Mouse (Mus musculus) liver, embryonic 14.5 days (tissue): ENCODE results near the gene Cacng1. TPM values are rescaled to one million over a fixed set of nuclear protein-coding genes. Genes with fewer than 3 reads are reported as not detected.

ENCODE experiments used
- ATAC-seq: fragments of 200-750 bp; cut with Nextera tagmentation; 2 replicates; pipeline ENCODE4 v1.8.0; 2017; ENCODE audit warnings: moderate number of reproducible peaks, mild to moderate bottlenecking, moderate library complexity; ENCODE audit not compliant: insufficient read depth
- DNase-seq, 3 experiments: peaks; one replicate each; pipeline ENCODE4 v3.0.0-alpha.2; 2012 to 2013; ENCODE audit warnings: low read depth in 3 of 3, low spot score in 3 of 3
- H3K27ac ChIP-seq: fragments of 300-500 bp; sonication (generic); 2 replicates; pipeline ENCODE4 v1.5.1; 2014; ENCODE audit warnings: moderate library complexity, mild to moderate bottlenecking, control low read depth, inconsistent platforms
- H3K27me3 ChIP-seq: fragments of 300-500 bp; sonication (generic); 2 replicates; pipeline ENCODE4 v1.6.1; 2014; ENCODE audit warnings: mild to moderate bottlenecking, low read length, moderate library complexity; ENCODE audit not compliant: control insufficient read depth, insufficient read depth
- H3K36me3 ChIP-seq: fragments of 300-500 bp; sonication (generic); replicated peaks from 2 replicates; pipeline ENCODE4 v1.6.1; 2014; ENCODE audit warnings: low read depth; ENCODE audit not compliant: control insufficient read depth, insufficient read depth
- H3K4me1 ChIP-seq, 2 experiments: fragments of 200-500 bp in 1 of 2; fragments of 300-500 bp in 1 of 2; sonication (generic) in 1 of 2; replicated peaks; 2 replicates each; pipeline ENCODE4 v1.6.1; 2012 to 2014; ENCODE audit warnings: antibody characterized with exemption in 1 of 2, inconsistent platforms in 1 of 2, low read length in 1 of 2; ENCODE audit not compliant: control insufficient read depth in 2 of 2, insufficient read depth in 2 of 2
- H3K4me2 ChIP-seq: fragments of 300-500 bp; sonication (generic); 2 replicates; pipeline ENCODE4 v1.6.1; 2014; ENCODE audit warnings: low read depth, mild to moderate bottlenecking, control low read depth, moderate library complexity
- H3K4me3 ChIP-seq, 2 experiments: fragments of 200-500 bp in 1 of 2; fragments of 300-500 bp in 1 of 2; sonication (generic) in 1 of 2; 2 replicates each; pipeline ENCODE4 v1.5.1; 2012 to 2014; ENCODE audit warnings: low read depth in 2 of 2, low read length in 2 of 2, mild to moderate bottlenecking in 2 of 2, control low read depth in 1 of 2, inconsistent platforms in 1 of 2, moderate library complexity in 1 of 2; ENCODE audit not compliant: insufficient read depth in 1 of 2
- H3K9ac ChIP-seq: fragments of 300-500 bp; sonication (generic); replicated peaks from 2 replicates; pipeline ENCODE4 v1.6.1; 2014; ENCODE audit warnings: mild to moderate bottlenecking, control low read depth, moderate library complexity
- H3K9me3 ChIP-seq: fragments of 300-500 bp; sonication (generic); 2 replicates; pipeline ENCODE4 v1.6.1; 2016; ENCODE audit warnings: low read length, mixed read lengths; ENCODE audit not compliant: control insufficient read depth
- CTCF ChIP-seq: IDR thresholded peaks from 2 replicates; pipeline ENCODE4 v1.5.1; 2016; ENCODE audit warnings: antibody characterized with exemption, low read depth, control low read depth
- EP300 ChIP-seq: IDR thresholded peaks from 2 replicates; pipeline ENCODE4 v1.6.1; 2016; ENCODE audit warnings: antibody characterized with exemption, low read depth
- WGBS: fragments of 180-500 bp; shearing (Covaris S2); extraction: QIAGEN DNeasy Blood & Tissue Kit; methylation state at CpG from one replicate; pipeline ENCODE4 v1.1.7; 2014; ENCODE audit not compliant: insufficient replicate concordance; 5-methylcytosine and 5-hydroxymethylcytosine counted together
- polyA plus RNA-seq, 2 experiments: library from polyadenylated mRNA; depleted of rRNA in 1 of 2; stranded (reverse) in 1 of 2; unstranded in 1 of 2; fragments of >200 nt; fragmentation: Nextera tagmentation in 1 of 2; extraction: Ambion mirVana in 1 of 2; gene quantifications; 2 replicates each; pipeline versions ENCODE4 v1.2.1 to v1.2.3; 2012 to 2014

Gene Cacng1
- polyA plus RNA-seq, 2 experiments, result not detected

DNA sequence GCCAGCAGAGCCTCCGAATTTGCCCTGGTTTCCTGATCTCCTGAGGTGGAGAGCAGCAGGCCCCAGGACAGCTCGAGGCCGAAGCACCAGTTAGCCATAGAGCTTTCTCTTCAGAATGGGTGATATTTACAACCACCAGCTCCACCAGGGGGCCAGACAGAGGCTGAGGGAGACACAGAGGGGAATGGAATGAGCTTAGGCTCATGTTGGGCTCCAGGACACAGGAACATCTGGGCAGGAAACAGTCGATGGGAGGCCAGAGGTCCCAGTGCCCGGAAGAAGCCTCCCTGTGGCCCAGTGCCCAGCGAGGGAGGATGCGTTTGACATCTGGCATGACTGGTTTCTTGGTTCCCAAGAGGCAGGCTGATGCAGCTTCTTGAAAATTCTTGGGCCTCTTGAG lies 17.8 kb upstream of the Cacng1 start:
- H3K4me1 ChIP-seq, result no peaks in the 10 kb centered on the region
- H3K36me3 ChIP-seq, result no peaks in the 10 kb centered on the region
- 52% methylated on average over 7 of the region's 7 CpGs for WGBS
- no peak; the same call in 1 of the 2 replicates for TF ChIP-seq CTCF
- no peak for TF ChIP-seq EP300
- H3K27ac ChIP-seq, result no peak overlapping the region
- no peaks in the 10 kb centered on the region for H3K9me3 ChIP-seq
- no peak overlapping the region for H3K9ac ChIP-seq
- no peaks in the 10 kb centered on the region for H3K27me3 ChIP-seq
- no peak overlapping the region for H3K4me2 ChIP-seq
- no peak overlapping the region for H3K4me3 ChIP-seq
- DNase-seq, result no peak
- ATAC-seq, result no peak

DNA sequence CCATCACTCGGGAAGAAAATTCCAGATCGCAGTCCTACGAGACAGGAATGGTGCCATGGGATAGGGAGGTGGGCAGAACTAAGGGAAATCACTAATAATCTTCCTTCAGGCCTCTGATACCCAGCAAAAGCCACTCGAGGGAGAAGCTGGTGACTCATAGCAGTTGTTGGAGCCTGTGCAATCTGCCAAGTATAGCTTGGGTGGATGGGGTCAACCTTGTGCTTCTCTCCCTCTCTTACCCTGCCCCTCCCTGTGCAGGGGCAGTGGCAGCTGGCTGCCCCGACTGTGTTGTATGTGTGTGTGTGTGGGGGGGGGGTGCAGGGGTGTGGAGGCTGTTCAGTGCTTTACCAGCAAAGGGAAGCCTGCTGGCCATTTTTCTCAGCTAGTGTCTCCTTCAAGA lies 15.2 kb upstream of the Cacng1 start:
- H3K36me3 ChIP-seq, result no peaks in the 10 kb centered on the region
- no peaks in the 10 kb centered on the region for H3K4me1 ChIP-seq
- no peak overlapping the region for H3K4me3 ChIP-seq
- ATAC-seq (no peak), DNase-seq (no peak)
- H3K9ac ChIP-seq, result no peak overlapping the region
- H3K9me3 ChIP-seq, result no peaks in the 10 kb centered on the region
- no peak overlapping the region for H3K4me2 ChIP-seq
- H3K27me3 ChIP-seq, result no peaks in the 10 kb centered on the region
- TF ChIP-seq EP300, result no peak
- TF ChIP-seq CTCF, result no peak
- WGBS, result 52% methylated on average over 5 of the region's 5 CpGs
- H3K27ac ChIP-seq, result no peak overlapping the region

DNA sequence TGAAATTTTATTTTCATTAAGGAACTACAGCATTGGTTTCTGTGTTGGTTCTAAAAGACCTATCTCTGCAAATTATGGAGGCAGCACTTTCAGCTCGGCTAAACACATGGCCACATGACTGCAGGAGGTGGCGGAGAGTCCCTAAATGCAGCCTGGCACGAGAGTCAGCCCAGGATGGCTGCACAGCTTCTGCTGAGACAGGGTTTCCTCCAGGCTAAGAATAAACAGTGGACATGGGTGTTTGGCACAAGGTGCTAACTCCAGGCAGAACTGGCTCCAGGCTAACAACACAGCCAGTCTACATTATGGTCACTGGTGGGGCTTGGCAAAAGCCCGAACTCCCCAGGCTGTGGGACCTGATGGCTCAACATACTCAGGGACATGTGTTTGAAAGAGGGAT lies 14.6 kb upstream of the Cacng1 start:
- Histone ChIP-seq H3K36me3 (no peaks in the 10 kb centered on the region), H3K4me1 (no peaks in the 10 kb centered on the region), H3K27me3 (no peaks in the 10 kb centered on the region), H3K4me2 (no peak overlapping the region), H3K27ac (no peak overlapping the region), H3K9ac (no peak overlapping the region), H3K4me3 (no peak overlapping the region), H3K9me3 (no peaks in the 10 kb centered on the region)
- WGBS, result 57% methylated on average over 4 of the region's 4 CpGs
- no peak for TF ChIP-seq EP300
- no peak for TF ChIP-seq CTCF
- ATAC-seq, result no peak
- no peak for DNase-seq

DNA sequence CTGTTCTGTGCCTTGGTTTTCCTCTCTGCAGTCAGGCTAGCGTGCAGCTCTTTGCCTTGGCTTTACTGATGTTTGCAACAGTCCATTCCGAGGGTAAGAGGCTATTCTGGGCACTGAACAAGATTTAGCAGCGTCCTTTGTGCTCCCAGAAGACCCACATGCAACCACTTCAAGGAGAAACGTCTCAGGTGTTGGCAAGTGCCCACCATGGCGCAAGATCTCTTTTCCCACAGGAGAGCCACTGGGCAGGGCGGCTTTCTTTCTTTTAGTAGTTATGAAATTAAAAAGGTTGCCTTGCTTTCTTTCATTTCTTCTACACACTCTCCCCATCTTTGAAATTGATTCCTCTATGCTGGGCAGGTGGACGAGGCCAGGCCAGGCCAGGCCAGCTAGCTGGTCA lies 12.8 kb upstream of the Cacng1 start:
- Histone ChIP-seq H3K9ac (no peak overlapping the region), H3K4me2 (no peak overlapping the region), H3K4me1 (no peaks in the 10 kb centered on the region), H3K9me3 (no peaks in the 10 kb centered on the region), H3K4me3 (no peak overlapping the region), H3K27me3 (no peaks in the 10 kb centered on the region), H3K27ac (no peak overlapping the region), H3K36me3 (no peaks in the 10 kb centered on the region)
- DNase-seq, result no peak
- ATAC-seq, result no peak
- 57% methylated on average over 7 of the region's 7 CpGs for WGBS
- TF ChIP-seq CTCF (no peak), EP300 (no peak)

DNA sequence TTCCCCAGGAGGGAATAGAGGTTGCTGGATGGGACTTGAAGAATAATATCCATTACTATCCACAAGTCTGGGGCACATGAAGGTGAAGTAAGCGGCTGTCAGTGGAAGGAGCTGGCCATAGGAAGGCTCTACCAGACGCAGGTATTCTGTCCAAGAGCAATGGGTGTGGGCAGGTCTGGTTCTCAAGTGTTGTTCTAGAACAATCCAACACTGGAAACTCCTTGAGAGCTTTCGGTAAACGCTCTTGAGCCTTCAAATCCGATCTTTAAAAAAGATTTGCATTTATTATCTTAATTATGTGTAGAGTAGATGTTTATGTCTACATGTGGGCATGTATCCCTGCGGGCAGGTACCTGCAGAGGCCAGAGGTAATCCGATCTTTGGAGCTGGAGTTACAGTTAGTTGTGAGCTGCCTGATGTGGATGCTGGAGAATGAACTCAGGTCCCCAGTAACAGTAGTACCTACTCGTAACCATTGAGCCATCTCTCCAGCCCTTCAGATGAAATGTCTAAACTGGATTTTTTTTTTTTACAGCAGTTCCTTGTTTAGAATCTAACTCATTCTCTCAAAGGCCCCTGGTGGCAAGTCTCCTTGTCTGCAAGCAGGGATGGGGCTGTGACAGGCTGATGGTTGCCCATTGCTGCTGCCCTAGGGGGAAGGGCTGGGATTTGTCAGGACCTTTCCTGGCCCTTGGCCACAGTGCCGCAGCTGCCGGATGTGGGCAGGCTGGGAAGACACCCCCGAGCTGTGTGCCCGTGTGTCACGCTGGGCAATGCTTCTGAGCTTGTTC lies 11.9 kb upstream of the Cacng1 start:
- no peak overlapping the region for H3K4me2 ChIP-seq
- no peaks in the 10 kb centered on the region for H3K9me3 ChIP-seq
- no peak overlapping the region for H3K9ac ChIP-seq
- ATAC-seq (no peak), DNase-seq (no peak)
- no peaks in the 10 kb centered on the region for H3K36me3 ChIP-seq
- no peak overlapping the region for H3K4me3 ChIP-seq
- TF ChIP-seq EP300 (no peak), CTCF (no peak)
- H3K27me3 ChIP-seq, result no peaks in the 10 kb centered on the region
- no peak overlapping the region for H3K27ac ChIP-seq
- WGBS, result 56% methylated on average over 13 of the region's 13 CpGs
- no peaks in the 10 kb centered on the region for H3K4me1 ChIP-seq
